Mouse (Mus musculus) lung, embryonic 14.5 days (tissue): ENCODE results near the gene Samd4. TPM values are rescaled to one million over a fixed set of nuclear protein-coding genes. Genes with fewer than 3 reads are reported as not detected.

Source experiments
- ATAC-seq: fragments of 200-750 bp; cut with Nextera tagmentation; 2 replicates; pipeline ENCODE4 v1.8.0; 2017; ENCODE audit warnings: mild to moderate bottlenecking, moderate TSS enrichment, moderate library complexity; ENCODE audit not compliant: insufficient read depth
- DNase-seq: peaks from one replicate; pipeline ENCODE4 v3.0.0-alpha.2; 2015
- H3K27ac ChIP-seq: fragments of 300-500 bp; sonication (generic); 2 replicates; pipeline ENCODE4 v1.5.1; 2014; ENCODE audit warnings: low read depth, mild to moderate bottlenecking, moderate library complexity
- H3K27me3 ChIP-seq: fragments of 300-500 bp; sonication (generic); 2 replicates; pipeline ENCODE4 v1.6.1; 2014; ENCODE audit warnings: low read length, control low read depth; ENCODE audit not compliant: insufficient read depth
- H3K36me3 ChIP-seq: fragments of 300-500 bp; sonication (generic); 2 replicates; pipeline ENCODE4 v1.6.1; 2014; ENCODE audit warnings: control low read depth; ENCODE audit not compliant: insufficient read depth
- H3K4me1 ChIP-seq: fragments of 300-500 bp; sonication (generic); 2 replicates; pipeline ENCODE4 v1.6.1; 2014; ENCODE audit warnings: antibody characterized with exemption, control low read depth; ENCODE audit not compliant: insufficient read depth
- H3K4me2 ChIP-seq: fragments of 300-500 bp; sonication (generic); 2 replicates; pipeline ENCODE4 v1.6.1; 2014; ENCODE audit warnings: mild to moderate bottlenecking
- H3K4me3 ChIP-seq: fragments of 300-500 bp; sonication (generic); 2 replicates; pipeline ENCODE4 v1.5.1; 2014; ENCODE audit warnings: low read depth, low read length
- H3K9ac ChIP-seq: fragments of 300-500 bp; sonication (generic); 2 replicates; pipeline ENCODE4 v1.6.1; 2014
- H3K9me3 ChIP-seq: fragments of 300-500 bp; sonication (generic); 2 replicates; pipeline ENCODE4 v1.6.1; 2016; ENCODE audit warnings: low read depth, low read length, control low read depth
- CTCF ChIP-seq: IDR thresholded peaks from 2 replicates; pipeline ENCODE4 v1.5.1; 2016; ENCODE audit warnings: antibody characterized with exemption, low read depth
- WGBS: fragments of 180-500 bp; shearing (Covaris S2); extraction: QIAGEN DNeasy Blood & Tissue Kit; methylation state at CpG from one replicate; pipeline ENCODE4 v1.1.7; 2014; 5-methylcytosine and 5-hydroxymethylcytosine counted together
- polyA plus RNA-seq: library from polyadenylated mRNA; unstranded; fragments of >200 nt; fragmentation: Nextera tagmentation; extraction: Ambion mirVana; gene quantifications from 2 replicates; pipeline ENCODE4 v1.2.1, GENCODE M21; 2014

Gene Samd4
- polyA plus RNA-seq, 1 experiment from 2014 or later, result 4.6 TPM

GRCm38 (mm10) chr14:47087182-47087581, 204.5 kb downstream of the Samd4 start:
- Histone ChIP-seq H3K4me1 (no peaks in the 10 kb centered on the region), H3K9me3 (no peaks in the 10 kb centered on the region), H3K27me3 (no peaks in the 10 kb centered on the region), H3K27ac (no peak overlapping the region), H3K4me2 (peak overlapping the region; percentile 68), H3K9ac (peak overlapping the region; percentile 17; the same call in 1 of the 2 replicates), H3K36me3 (0 out of 2 replicates have a peak, but pooled peaks cover 6% of the 10 kb centered on the region), H3K4me3 (peak overlapping the region; percentile 21; the same call in 1 of the 2 replicates)
- WGBS, result 30% methylated on average over 5 of the region's 5 CpGs
- DNase-seq (peak; percentile 92), ATAC-seq (peak; percentile 57; the same call in 1 of the 2 replicates)
- peak; percentile 78 for TF ChIP-seq CTCF

GRCm38 (mm10) chr14:47087669-47088250, 205.1 kb downstream of the Samd4 start:
- Histone ChIP-seq H3K4me1 (no peaks in the 10 kb centered on the region), H3K4me2 (no peak overlapping the region), H3K9ac (no peak overlapping the region), H3K4me3 (no peak overlapping the region), H3K27ac (no peak overlapping the region), H3K27me3 (no peaks in the 10 kb centered on the region), H3K36me3 (0 out of 2 replicates have a peak, but pooled peaks cover 6% of the 10 kb centered on the region), H3K9me3 (no peaks in the 10 kb centered on the region)
- DNase-seq, result no peak
- TF ChIP-seq CTCF, result no peak
- 72% methylated on average over 12 of the region's 12 CpGs for WGBS
- no peak for ATAC-seq

- Histone ChIP-seq H3K36me3 (0 out of 2 replicates have a peak, but pooled peaks cover 6% of the 10 kb centered on the region), H3K4me1 (peaks cover 5% of the 10 kb centered on the region), H3K27ac (no peak overlapping the region), H3K9ac (no peak overlapping the region), H3K4me2 (no peak overlapping the region), H3K4me3 (no peak overlapping the region), H3K27me3 (no peaks in the 10 kb centered on the region), H3K9me3 (no peaks in the 10 kb centered on the region)
- DNase-seq, result no peak
- ATAC-seq, result no peak
- WGBS, result 37% methylated on average over 1 of the region's 1 CpGs
- no peak for TF ChIP-seq CTCF
Observed at GRCm38 (mm10) chr14:47088339-47088738, 205.7 kb downstream of the Samd4 start.

- H3K9me3 ChIP-seq, result no peaks in the 10 kb centered on the region
- H3K27me3 ChIP-seq, result no peaks in the 10 kb centered on the region
- 53% methylated on average over 6 of the region's 6 CpGs for WGBS
- H3K27ac ChIP-seq, result no peak overlapping the region
- H3K4me1 ChIP-seq, result peaks cover 9% of the 10 kb centered on the region
- no peak overlapping the region for H3K9ac ChIP-seq
- DNase-seq, result no peak
- no peak overlapping the region for H3K4me2 ChIP-seq
- 0 out of 2 replicates have a peak, but pooled peaks cover 6% of the 10 kb centered on the region for H3K36me3 ChIP-seq
- ATAC-seq, result no peak
- no peak for TF ChIP-seq CTCF
- no peak overlapping the region for H3K4me3 ChIP-seq
Observed at GRCm38 (mm10) chr14:47089153-47089552, 206.5 kb downstream of the Samd4 start.

- Histone ChIP-seq H3K4me1 (peaks cover 9% of the 10 kb centered on the region), H3K27ac (no peak overlapping the region), H3K9ac (no peak overlapping the region), H3K27me3 (no peaks in the 10 kb centered on the region), H3K9me3 (no peaks in the 10 kb centered on the region), H3K36me3 (peaks cover 11% of the 10 kb centered on the region; the same call in 1 of the 2 replicates), H3K4me3 (no peak overlapping the region), H3K4me2 (no peak overlapping the region)
- TF ChIP-seq CTCF, result no peak
- DNase-seq (no peak), ATAC-seq (no peak)
- WGBS, result 87% methylated on average over 6 of the region's 6 CpGs
Observed at GRCm38 (mm10) chr14:47091908-47092307, 209.3 kb downstream of the Samd4 start.

- Histone ChIP-seq H3K9ac (no peak overlapping the region), H3K9me3 (no peaks in the 10 kb centered on the region), H3K27me3 (no peaks in the 10 kb centered on the region), H3K4me3 (no peak overlapping the region), H3K4me1 (peaks cover 9% of the 10 kb centered on the region), H3K27ac (peak overlapping the region; percentile 58), H3K4me2 (peak overlapping the region; percentile 24), H3K36me3 (peaks cover 11% of the 10 kb centered on the region; the same call in 1 of the 2 replicates)
- DNase-seq (peak; percentile 83), ATAC-seq (peak; percentile 79)
- TF ChIP-seq CTCF, result peak; percentile 28; the same call in 1 of the 2 replicates
- WGBS, result 20% methylated on average over 16 of the region's 16 CpGs
Observed at GRCm38 (mm10) chr14:47093355-47093792, 210.7 kb downstream of the Samd4 start.

- Histone ChIP-seq H3K4me3 (no peak overlapping the region), H3K27me3 (no peaks in the 10 kb centered on the region), H3K9me3 (no peaks in the 10 kb centered on the region), H3K9ac (no peak overlapping the region), H3K4me1 (peaks cover 9% of the 10 kb centered on the region), H3K27ac (no peak overlapping the region), H3K36me3 (peaks cover 11% of the 10 kb centered on the region; the same call in 1 of the 2 replicates), H3K4me2 (no peak overlapping the region)
- ATAC-seq (no peak), DNase-seq (no peak)
- WGBS, result 86% methylated on average over 3 of the region's 3 CpGs
- no peak for TF ChIP-seq CTCF
Observed at GRCm38 (mm10) chr14:47095036-47095435, 212.4 kb downstream of the Samd4 start.
